Mouse (Mus musculus) hindbrain, embryonic 11.5 days (tissue): ENCODE results near the gene Wbp1. TPM values are rescaled to one million over a fixed set of nuclear protein-coding genes. Genes with fewer than 3 reads are reported as not detected.

ENCODE experiments used
- ATAC-seq: fragments of 200-750 bp; cut with Nextera tagmentation; 2 replicates; pipeline ENCODE4 v1.8.0; 2017; ENCODE audit warnings: mild to moderate bottlenecking, moderate TSS enrichment, moderate library complexity; ENCODE audit not compliant: low FRiP score
- DNase-seq: peaks from one replicate; pipeline ENCODE4 v3.0.0-alpha.2; 2015; ENCODE audit warnings: low spot score
- H3K27ac ChIP-seq: fragments of 300-500 bp; sonication (generic); 2 replicates; pipeline ENCODE4 v1.5.1; 2014; ENCODE audit warnings: mild to moderate bottlenecking, low read depth, low read length
- H3K27me3 ChIP-seq: fragments of 300-500 bp; sonication (generic); 2 replicates; pipeline ENCODE4 v1.6.1; 2014; ENCODE audit warnings: mild to moderate bottlenecking, low read length, moderate library complexity, mixed read lengths; ENCODE audit not compliant: control insufficient read depth, insufficient read depth
- H3K36me3 ChIP-seq: fragments of 300-500 bp; sonication (generic); 2 replicates; pipeline ENCODE4 v1.6.1; 2014; ENCODE audit warnings: mild to moderate bottlenecking, low read length, moderate library complexity, mixed read lengths; ENCODE audit not compliant: control insufficient read depth, insufficient read depth
- H3K4me1 ChIP-seq: fragments of 300-500 bp; sonication (generic); replicated peaks from 2 replicates; pipeline ENCODE4 v1.6.1; 2014; ENCODE audit warnings: low read length, mixed read lengths; ENCODE audit not compliant: control insufficient read depth, insufficient read depth
- H3K4me2 ChIP-seq: fragments of 300-500 bp; sonication (generic); replicated peaks from 2 replicates; pipeline ENCODE4 v1.6.1; 2014; ENCODE audit warnings: mild to moderate bottlenecking, low read depth, low read length
- H3K4me3 ChIP-seq: fragments of 300-500 bp; sonication (generic); 2 replicates; pipeline ENCODE4 v1.5.1; 2014; ENCODE audit warnings: low read depth, low read length
- H3K9ac ChIP-seq: fragments of 300-500 bp; sonication (generic); 2 replicates; pipeline ENCODE4 v1.6.1; 2014; ENCODE audit warnings: low read depth, low read length
- H3K9me3 ChIP-seq: fragments of 300-500 bp; sonication (generic); 2 replicates; pipeline ENCODE4 v1.6.1; 2016; ENCODE audit warnings: low read length; ENCODE audit not compliant: control insufficient read depth
- WGBS: fragments of 180-500 bp; shearing (Covaris S2); extraction: QIAGEN DNeasy Blood & Tissue Kit; methylation state at CpG from one replicate; pipeline ENCODE4 v1.1.7; 2014; 5-methylcytosine and 5-hydroxymethylcytosine counted together
- polyA plus RNA-seq: library from polyadenylated mRNA; unstranded; fragments of >200 nt; fragmentation: Nextera tagmentation; extraction: Ambion mirVana; gene quantifications from 2 replicates; pipeline ENCODE4 v1.2.1, GENCODE M21; 2014

Gene Wbp1
- polyA plus RNA-seq, 1 experiment from 2014 or later: 179 TPM

DNA sequence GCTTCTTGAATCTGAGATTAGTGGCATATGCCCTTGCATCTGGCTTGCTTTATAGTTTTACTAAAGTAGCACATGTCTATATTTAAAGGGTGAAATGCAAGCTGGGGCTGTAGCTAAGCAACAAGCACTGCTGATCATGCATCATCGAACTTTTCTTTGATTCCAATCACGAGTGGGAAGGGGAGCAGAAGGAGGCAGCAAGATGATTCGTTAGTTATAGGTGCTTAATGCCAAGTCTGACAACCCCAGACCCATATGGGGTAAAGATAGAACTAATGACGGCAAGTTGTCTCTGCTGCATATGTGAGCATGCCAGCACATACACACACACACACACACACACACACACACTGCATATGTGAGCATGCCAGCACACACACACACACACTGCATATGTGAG is 17.2 kb downstream of the Wbp1 start:
- Histone ChIP-seq H3K9ac (no peak overlapping the region), H3K27ac (no peak overlapping the region), H3K4me3 (no peak overlapping the region), H3K27me3 (no peaks in the 10 kb centered on the region), H3K9me3 (no peaks in the 10 kb centered on the region), H3K4me2 (no peak overlapping the region), H3K36me3 (no peaks in the 10 kb centered on the region), H3K4me1 (peaks cover 12% of the 10 kb centered on the region; the same call in 1 of the 2 replicates)
- DNase-seq (no peak), ATAC-seq (no peak)
- WGBS: 83% methylated on average over 4 of the region's 4 CpGs

DNA sequence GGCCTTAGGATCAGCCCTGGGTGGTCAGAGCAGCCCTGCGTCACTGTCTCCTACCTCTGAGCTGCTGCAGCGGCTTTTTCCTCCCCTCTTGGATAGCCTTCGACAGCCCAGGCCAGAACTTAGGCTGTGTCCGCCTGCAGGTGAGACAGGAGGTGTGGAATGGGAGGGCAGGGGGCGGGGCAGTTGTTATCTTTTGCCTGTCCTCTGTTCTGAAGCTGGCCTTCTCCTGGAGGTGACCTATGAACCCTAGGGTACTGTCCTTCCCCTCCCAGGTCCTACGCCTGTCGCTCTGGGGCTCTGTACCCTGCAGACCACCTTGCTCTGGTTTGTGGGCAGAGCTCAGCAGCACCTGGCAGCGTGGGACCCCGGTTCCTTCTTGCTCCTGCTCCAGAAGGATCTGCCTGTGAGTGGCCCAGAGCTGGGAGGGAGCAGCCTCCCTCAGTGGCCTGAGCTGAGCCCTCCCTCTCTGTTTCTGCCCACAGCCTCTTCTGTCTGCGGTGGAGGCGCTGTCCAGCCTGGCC is 18.2 kb downstream of the Wbp1 start:
- DNase-seq (no peak), ATAC-seq (no peak)
- H3K9ac ChIP-seq: no peak overlapping the region; the same call in 1 of the 2 replicates
- H3K27me3 ChIP-seq: no peaks in the 10 kb centered on the region
- no peaks in the 10 kb centered on the region for H3K36me3 ChIP-seq
- H3K27ac ChIP-seq: no peak overlapping the region
- no peaks in the 10 kb centered on the region for H3K9me3 ChIP-seq
- no peak overlapping the region for H3K4me3 ChIP-seq
- peaks cover 11% of the 10 kb centered on the region; the same call in 1 of the 2 replicates for H3K4me1 ChIP-seq
- 49% methylated on average over 11 of the region's 11 CpGs for WGBS
- peak overlapping the region; percentile 96 for H3K4me2 ChIP-seq

GRCm38 (mm10) chr6:83101688-83102556 is 19.4 kb downstream of the Wbp1 start:
- peaks cover 8% of the 10 kb centered on the region; the same call in 1 of the 2 replicates for H3K4me1 ChIP-seq
- WGBS: under 1% methylated on average over 74 of the region's 74 CpGs
- H3K27me3 ChIP-seq: no peaks in the 10 kb centered on the region
- H3K9me3 ChIP-seq: no peaks in the 10 kb centered on the region
- DNase-seq (peak; percentile 70), ATAC-seq (peak; percentile 84)
- no peaks in the 10 kb centered on the region for H3K36me3 ChIP-seq
- H3K4me3 ChIP-seq: peak overlapping the region; percentile 56
- peak overlapping the region; percentile 96 for H3K4me2 ChIP-seq
- H3K9ac ChIP-seq: peak overlapping the region; percentile 76
- peak overlapping the region; percentile 64 for H3K27ac ChIP-seq

- WGBS: 1% methylated on average over 20 of the region's 25 CpGs
- no peaks in the 10 kb centered on the region for H3K9me3 ChIP-seq
- DNase-seq: peak; percentile 84
- no peaks in the 10 kb centered on the region for H3K36me3 ChIP-seq
- peak within 1 kb of the TSS; percentile 56 for H3K4me3 ChIP-seq
- H3K27me3 ChIP-seq: no peaks in the 10 kb centered on the region
- peak within 1 kb of the TSS; percentile 64 for H3K27ac ChIP-seq
- ATAC-seq: peak; percentile 87
- H3K4me2 ChIP-seq: peak within 1 kb of the TSS; percentile 96
- peaks cover 8% of the 10 kb centered on the region; the same call in 1 of the 2 replicates for H3K4me1 ChIP-seq
- peak within 1 kb of the TSS; percentile 76 for H3K9ac ChIP-seq
Observed at GRCm38 (mm10) chr6:83101316-83101687, 20.1 kb downstream of the Wbp1 start, which contains the start of the genes Ccdc142 and Gm42688. Gene Ccdc142, plus strand, starts transcription at chr6:83101601. Gene Gm42688, plus strand, starts transcription at chr6:83101617.

DNA sequence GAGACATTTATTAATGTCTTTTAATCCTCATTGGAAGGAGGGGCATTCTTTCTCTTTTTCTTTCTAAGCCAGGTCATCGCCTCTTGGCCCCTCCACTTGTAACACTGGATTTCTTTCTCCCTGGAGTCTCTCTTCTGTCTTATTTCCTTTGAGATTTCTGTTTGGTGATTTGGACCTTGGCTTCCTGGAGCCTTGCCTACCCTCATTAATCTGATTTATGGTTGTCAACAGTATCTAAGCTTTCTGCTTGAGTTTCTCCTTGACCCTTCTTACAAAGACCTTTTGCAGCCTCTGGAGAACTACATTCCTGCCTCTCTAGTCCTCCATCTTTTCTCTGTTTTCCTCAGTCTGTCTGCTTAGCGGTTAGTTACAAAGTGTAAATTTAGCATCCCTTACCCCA is 22.9 kb downstream of the Wbp1 start:
- ATAC-seq (no peak), DNase-seq (no peak)
- Histone ChIP-seq H3K4me1 (peaks cover 8% of the 10 kb centered on the region; the same call in 1 of the 2 replicates), H3K4me2 (no peak overlapping the region), H3K27me3 (no peaks in the 10 kb centered on the region; the same call in 1 of the 2 replicates), H3K4me3 (no peak overlapping the region), H3K27ac (no peak overlapping the region), H3K36me3 (no peaks in the 10 kb centered on the region), H3K9ac (no peak overlapping the region), H3K9me3 (no peaks in the 10 kb centered on the region)
- WGBS: 86% methylated on average over 2 of the region's 2 CpGs

GRCm38 (mm10) chr6:83095968-83096367 is 25.4 kb downstream of the Wbp1 start:
- Histone ChIP-seq H3K9me3 (no peaks in the 10 kb centered on the region), H3K4me3 (no peak overlapping the region), H3K27ac (no peak overlapping the region), H3K4me1 (no peaks in the 10 kb centered on the region), H3K36me3 (no peaks in the 10 kb centered on the region), H3K4me2 (no peak overlapping the region), H3K27me3 (no peaks in the 10 kb centered on the region; the same call in 1 of the 2 replicates), H3K9ac (no peak overlapping the region)
- ATAC-seq (no peak), DNase-seq (no peak)
- 44% methylated on average over 6 of the region's 6 CpGs for WGBS

DNA sequence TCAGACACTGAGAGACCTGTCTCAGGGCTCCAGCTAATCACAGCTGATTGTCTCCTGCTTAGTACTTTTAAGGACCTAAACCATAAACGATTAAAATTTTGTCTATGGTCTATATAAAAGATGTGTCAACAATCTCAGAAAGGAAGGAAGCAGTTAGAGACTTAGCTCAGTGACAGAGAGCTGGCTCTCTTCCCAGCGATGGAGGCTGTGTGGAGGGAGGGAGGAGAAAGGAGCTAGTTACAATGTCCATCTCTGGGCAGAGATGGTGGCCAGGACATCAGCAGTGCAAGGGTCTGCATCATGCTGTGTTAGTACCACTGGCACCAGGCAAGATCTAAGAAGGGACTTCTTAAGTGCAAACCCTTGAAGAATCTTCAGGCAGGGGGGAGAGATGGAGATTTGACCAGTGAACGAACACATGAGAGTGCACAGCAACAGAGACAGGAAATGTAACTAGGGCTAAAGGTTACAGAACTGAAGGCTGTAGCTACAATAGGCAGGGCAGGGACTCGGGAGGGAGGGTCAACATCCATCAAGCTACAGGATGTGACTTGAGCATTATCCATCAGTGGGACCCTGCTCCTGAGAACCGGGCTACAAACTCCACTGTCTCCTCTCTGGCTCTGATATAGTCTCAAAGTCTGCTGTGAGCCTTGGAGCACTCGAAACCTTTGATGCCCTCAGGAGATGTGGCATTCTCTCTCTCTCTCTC is 28.8 kb downstream of the Wbp1 start:
- no peaks in the 10 kb centered on the region for H3K36me3 ChIP-seq
- ATAC-seq (no peak), DNase-seq (no peak)
- peaks cover under 1% of the 10 kb centered on the region; the same call in 1 of the 2 replicates for H3K4me1 ChIP-seq
- 48% methylated on average over 6 of the region's 6 CpGs for WGBS
- H3K4me2 ChIP-seq: no peak overlapping the region
- H3K4me3 ChIP-seq: no peak overlapping the region
- no peak overlapping the region for H3K9ac ChIP-seq
- no peaks in the 10 kb centered on the region for H3K9me3 ChIP-seq
- no peak overlapping the region for H3K27ac ChIP-seq
- peaks cover 21% of the 10 kb centered on the region for H3K27me3 ChIP-seq

GRCm38 (mm10) chr6:83087926-83088260 is 33.5 kb downstream of the Wbp1 start:
- no peak overlapping the region for H3K9ac ChIP-seq
- no peaks in the 10 kb centered on the region for H3K9me3 ChIP-seq
- DNase-seq (no peak), ATAC-seq (no peak)
- H3K27me3 ChIP-seq: peaks cover 63% of the 10 kb centered on the region
- H3K4me2 ChIP-seq: no peak overlapping the region
- peaks cover 4% of the 10 kb centered on the region; the same call in 1 of the 2 replicates for H3K4me1 ChIP-seq
- 5% methylated on average over 9 of the region's 9 CpGs for WGBS
- H3K36me3 ChIP-seq: no peaks in the 10 kb centered on the region
- H3K4me3 ChIP-seq: peak overlapping the region; percentile 23
- no peak overlapping the region for H3K27ac ChIP-seq
